Mouse (Mus musculus) 3134 (cell line): Measurements from ENCODE around the gene Hes2.

Experiments
- DNase-seq: peaks from one replicate; pipeline ENCODE4 v3.0.0-alpha.2; 2011; ENCODE audit warnings: low spot score; ENCODE audit not compliant: insufficient read length; ENCODE audit errors: extremely low read depth

Hes2 gene

GRCm38 (mm10) chr4:152131809-152132771 lies 26.6 kb upstream of the Hes2 start:
- no peak for DNase-seq

GRCm38 (mm10) chr4:152132772-152133169 lies 25.9 kb upstream of the Hes2 start:
- no peak for DNase-seq

- DNase-seq, result no peak
Observed at GRCm38 (mm10) chr4:152133213-152133612, 25.5 kb upstream of the Hes2 start.

DNA sequence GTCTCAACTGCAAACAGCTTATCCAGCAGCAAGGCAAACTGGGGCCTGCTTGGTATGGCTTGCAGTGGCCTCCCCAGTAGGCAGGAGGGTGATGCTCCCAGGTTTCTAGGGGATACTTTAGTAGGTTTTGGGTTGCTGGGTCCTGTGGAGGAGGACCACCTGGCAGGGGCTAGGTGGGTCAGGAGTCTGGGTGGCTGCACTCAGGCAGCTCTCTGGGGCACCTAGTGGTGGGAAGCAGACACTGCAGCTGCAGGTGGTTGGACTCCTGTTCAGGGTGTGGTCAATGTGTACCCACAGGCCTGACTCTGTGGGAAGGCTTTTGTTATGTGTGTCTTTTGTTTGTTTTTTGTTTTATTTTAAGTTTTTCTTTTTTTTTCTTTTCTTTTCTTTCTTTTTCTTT lies 24.2 kb upstream of the Hes2 start:
- no peak for DNase-seq

DNA sequence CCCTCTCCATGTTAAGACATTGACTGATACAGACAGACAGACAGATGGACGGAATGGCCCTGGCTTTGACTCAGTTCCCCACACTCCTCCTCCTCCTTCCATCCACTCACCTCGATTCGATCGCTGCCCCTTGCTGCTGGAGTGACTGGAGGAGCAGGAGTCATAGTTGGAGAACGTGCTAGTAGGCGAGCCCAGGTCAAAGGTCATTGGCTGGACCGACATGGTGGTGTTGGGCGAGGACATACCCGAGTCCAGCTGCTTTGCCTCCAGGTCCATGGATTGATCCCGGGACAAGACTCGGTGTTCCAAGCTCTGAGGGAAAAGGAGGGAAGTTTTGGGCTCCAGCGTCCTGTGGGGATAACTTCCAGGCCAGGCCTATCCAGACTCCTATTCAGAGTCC lies 23.3 kb upstream of the Hes2 start:
- no peak for DNase-seq

DNA sequence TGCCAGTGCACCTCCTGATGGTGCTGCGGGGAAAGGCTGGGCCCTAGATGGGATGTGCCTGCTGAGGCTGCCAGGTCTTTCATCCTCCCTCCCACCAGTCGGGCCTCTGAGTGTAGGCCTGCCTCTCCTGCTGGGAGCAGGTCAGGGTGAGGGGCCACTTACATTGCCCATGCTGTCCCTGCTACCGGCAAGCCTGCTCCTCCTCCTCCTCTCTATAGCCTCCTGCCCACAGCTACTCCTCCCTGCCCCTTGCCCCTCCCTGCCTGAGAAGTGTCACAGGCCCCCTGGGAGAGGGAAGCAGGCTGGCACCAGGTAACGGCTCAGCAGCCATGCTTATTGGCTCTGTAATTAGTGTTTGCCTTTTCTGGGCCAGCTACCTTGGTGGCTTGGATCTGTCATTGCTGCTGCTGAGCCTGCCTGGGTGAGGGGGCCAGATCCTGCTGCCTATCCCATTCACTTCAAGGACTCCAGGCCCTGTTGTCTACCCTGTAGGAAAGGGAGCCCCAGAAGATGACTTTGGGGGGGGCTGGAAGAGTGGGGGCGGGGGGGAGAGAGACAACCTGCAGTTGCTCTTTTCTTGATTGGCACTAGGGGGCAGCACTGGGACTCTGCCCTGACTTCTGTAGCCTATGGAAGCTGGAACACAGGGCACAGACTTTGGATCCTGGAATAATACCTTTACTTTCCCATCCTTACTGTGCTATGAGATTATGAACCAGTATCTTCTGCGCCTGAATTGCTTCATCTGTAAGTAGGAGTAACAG lies 22.4 kb upstream of the Hes2 start:
- DNase-seq, result no peak

DNA sequence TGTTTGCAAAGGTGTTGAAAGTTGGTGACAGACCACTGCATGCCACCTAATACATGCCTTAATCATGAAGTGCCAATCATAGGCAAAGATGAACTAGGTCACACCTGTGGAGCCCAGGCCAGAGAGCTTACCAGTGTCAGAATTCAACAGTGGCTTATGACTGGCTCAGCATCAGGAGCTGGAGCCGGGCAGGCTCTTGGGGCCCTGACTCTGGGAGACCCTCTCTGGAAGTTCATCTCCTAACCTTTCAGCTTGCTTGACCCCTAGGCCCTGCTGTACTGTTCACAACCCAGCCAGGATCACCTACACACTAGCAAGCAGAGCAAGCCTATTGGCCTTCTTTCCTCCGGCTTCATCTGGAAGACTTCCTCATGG lies 21.8 kb upstream of the Hes2 start:
- DNase-seq, result no peak

GRCm38 (mm10) chr4:152138497-152139260 lies 20.0 kb upstream of the Hes2 start:
- DNase-seq, result peak; percentile 72

GRCm38 (mm10) chr4:152140441-152140840 lies 18.2 kb upstream of the Hes2 start:
- DNase-seq, result no peak

DNA sequence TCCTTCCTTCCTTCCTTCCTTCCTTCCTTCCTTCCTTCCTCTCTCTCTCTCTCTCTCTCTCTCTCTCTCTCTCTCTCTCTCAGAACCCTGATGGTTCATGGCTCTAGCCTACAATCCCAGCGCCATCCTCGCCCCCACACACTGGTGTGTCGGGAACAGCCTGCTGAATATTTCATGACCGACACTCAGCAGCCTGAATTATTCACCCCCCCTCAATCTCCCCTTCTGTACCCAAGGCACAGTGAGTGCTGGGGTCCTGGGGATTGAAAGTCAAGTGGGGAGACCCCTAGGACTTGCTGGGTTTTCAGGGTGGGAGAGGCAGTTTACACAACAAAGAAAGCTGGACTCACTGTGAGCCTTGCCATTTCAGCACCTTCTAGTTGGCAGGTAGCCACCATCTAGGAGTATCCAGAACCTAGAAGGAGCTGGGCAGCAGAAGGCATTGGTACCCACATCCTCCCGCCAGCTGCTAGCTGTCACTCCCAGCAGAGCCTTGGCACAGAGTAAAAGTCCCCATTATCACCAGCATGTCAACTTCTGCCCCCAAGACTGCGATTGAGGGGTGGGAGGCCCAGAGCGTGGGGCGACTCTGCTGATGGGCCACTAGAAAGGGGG lies 17.0 kb upstream of the Hes2 start:
- DNase-seq, result no peak

- no peak for DNase-seq
Observed at GRCm38 (mm10) chr4:152143632-152144031, 15.0 kb upstream of the Hes2 start.

GRCm38 (mm10) chr4:152145473-152145872 lies 13.2 kb upstream of the Hes2 start:
- no peak for DNase-seq

- DNase-seq, result no peak
Observed at GRCm38 (mm10) chr4:152146033-152146827, 12.4 kb upstream of the Hes2 start.

- DNase-seq, result no peak
Observed at GRCm38 (mm10) chr4:152150546-152150945, 8.1 kb upstream of the Hes2 start.

- no peak for DNase-seq
Observed at GRCm38 (mm10) chr4:152151451-152151965, 7.2 kb upstream of the Hes2 start.

DNA sequence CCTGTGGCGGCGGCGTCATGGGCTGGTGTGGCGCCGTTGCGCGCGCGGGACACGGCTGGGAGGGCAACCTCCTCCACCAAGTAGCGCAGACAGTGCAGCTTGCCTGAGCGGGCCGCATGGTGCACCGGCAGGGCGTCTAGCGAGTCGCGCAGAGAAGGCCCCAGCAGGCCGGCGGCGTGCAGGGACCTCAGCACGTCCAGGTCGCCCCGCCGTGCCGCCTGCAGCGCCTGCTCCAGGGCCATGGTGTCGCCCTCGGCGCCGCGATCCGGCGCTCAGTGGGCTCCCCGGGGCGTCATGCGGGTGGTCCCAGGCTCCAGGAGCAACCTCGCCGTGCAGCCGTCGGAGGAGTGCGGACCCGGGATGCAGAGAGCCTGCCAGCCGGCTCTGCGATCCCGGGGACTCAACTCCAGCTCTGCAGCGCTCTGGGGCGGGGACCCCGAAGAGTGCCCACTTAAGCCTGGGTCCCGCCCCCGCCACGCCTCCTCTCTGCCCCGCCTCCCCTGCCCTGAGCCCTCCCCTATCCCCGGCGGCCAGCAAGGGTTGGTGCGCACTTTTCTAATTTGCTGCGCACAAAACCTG lies 6.6 kb upstream of the Hes2 start, which contains the start of gene Espn:
Gene Espn, minus strand, starts transcription at position 406 of the 579 bp plus-strand sequence.
- DNase-seq, result no peak

DNA sequence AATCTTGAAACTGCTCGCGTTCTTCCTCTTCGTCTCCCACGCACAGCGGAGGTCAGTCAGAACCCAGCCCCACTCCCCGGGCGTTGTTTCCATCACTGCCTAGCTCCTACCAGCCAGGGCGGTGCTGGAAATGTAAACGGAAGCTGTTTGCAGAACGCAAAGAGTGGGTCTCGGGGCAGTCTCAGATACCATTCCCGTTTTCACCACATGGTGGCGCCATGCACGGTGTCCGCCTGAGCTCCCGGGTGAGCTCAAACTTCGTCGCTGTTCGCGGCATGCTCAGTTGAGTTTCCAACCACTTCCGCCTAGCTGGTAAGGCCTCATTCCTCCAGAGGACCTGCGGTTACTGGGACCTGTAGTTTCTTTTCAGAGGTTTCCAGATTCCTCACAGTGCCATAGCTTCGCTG lies 4.9 kb upstream of the Hes2 start:
- DNase-seq, result peak; percentile 55

GRCm38 (mm10) chr4:152155019-152155418 lies 3.6 kb upstream of the Hes2 start:
- no peak for DNase-seq
